Mouse (Mus musculus) limb, embryonic 13.5 days (tissue): ENCODE results near the gene Orc5. TPM values are rescaled to one million over a fixed set of nuclear protein-coding genes. Genes with fewer than 3 reads are reported as not detected.

Source experiments
- ATAC-seq: fragments of 200-750 bp; cut with Nextera tagmentation; 2 replicates; pipeline ENCODE4 v1.8.0; 2017; ENCODE audit warnings: low read depth, moderate number of reproducible peaks, moderate TSS enrichment; ENCODE audit not compliant: low FRiP score
- H3K27ac ChIP-seq: fragments of 300-500 bp; sonication (generic); 2 replicates; pipeline ENCODE4 v1.5.1; 2015; ENCODE audit warnings: inconsistent platforms, mild to moderate bottlenecking, moderate library complexity
- H3K27me3 ChIP-seq: fragments of 300-500 bp; sonication (generic); 2 replicates; pipeline ENCODE4 v1.6.1; 2015; ENCODE audit warnings: mild to moderate bottlenecking, inconsistent platforms
- H3K36me3 ChIP-seq: fragments of 300-500 bp; sonication (generic); 2 replicates; pipeline ENCODE4 v1.6.1; 2015; ENCODE audit warnings: inconsistent platforms, mild to moderate bottlenecking, moderate library complexity
- H3K4me1 ChIP-seq: fragments of 300-500 bp; sonication (generic); 2 replicates; pipeline ENCODE4 v1.6.1; 2015; ENCODE audit warnings: inconsistent platforms
- H3K4me2 ChIP-seq: fragments of 300-500 bp; sonication (generic); replicated peaks from 2 replicates; pipeline ENCODE4 v1.6.1; 2015; ENCODE audit warnings: inconsistent platforms, mild to moderate bottlenecking, moderate library complexity
- H3K4me3 ChIP-seq: fragments of 300-500 bp; sonication (generic); 2 replicates; pipeline ENCODE4 v1.5.1; 2015; ENCODE audit warnings: moderate library complexity, mild to moderate bottlenecking, inconsistent platforms
- H3K9ac ChIP-seq: fragments of 300-500 bp; sonication (generic); 2 replicates; pipeline ENCODE4 v1.6.1; 2015; ENCODE audit warnings: mild to moderate bottlenecking, inconsistent platforms
- H3K9me3 ChIP-seq: fragments of 300-500 bp; sonication (generic); 2 replicates; pipeline ENCODE4 v1.6.1; 2016; ENCODE audit warnings: inconsistent platforms
- WGBS: fragments of 180-500 bp; shearing (Covaris S2); methylation state at CpG from one replicate; pipeline ENCODE4 v1.1.7; 2015; 5-methylcytosine and 5-hydroxymethylcytosine counted together
- polyA plus RNA-seq: library from polyadenylated mRNA; unstranded; fragments of >200 nt; fragmentation: Nextera tagmentation; extraction: Ambion mirVana; gene quantifications from 2 replicates; pipeline ENCODE4 v1.2.1, GENCODE M21; 2015

The Orc5 gene
- 39.4 and 42.1 TPM in 2 replicates for polyA plus RNA-seq

GRCm38 (mm10) chr5:22550033-22550551 lies at the start of gene Orc5:
TSS of gene Orc5 (minus strand) at chr5:22550429.
- Histone ChIP-seq H3K27me3 (no peaks in the 10 kb centered on the region), H3K27ac (peak within 1 kb of the TSS; percentile 86), H3K9ac (peak within 1 kb of the TSS; percentile 84), H3K36me3 (peaks cover 15% of the 10 kb centered on the region), H3K4me2 (peak within 1 kb of the TSS; percentile 80), H3K4me3 (peak within 1 kb of the TSS; percentile 69), H3K4me1 (peaks cover 12% of the 10 kb centered on the region; the same call in 1 of the 2 replicates), H3K9me3 (no peaks in the 10 kb centered on the region)
- WGBS = under 1% methylated on average over 31 of the region's 31 CpGs
- ATAC-seq = peak; percentile 99

- no peak overlapping the region for H3K27ac ChIP-seq
- ATAC-seq = no peak
- no peaks in the 10 kb centered on the region for H3K36me3 ChIP-seq
- no peak overlapping the region for H3K4me3 ChIP-seq
- H3K9me3 ChIP-seq = no peaks in the 10 kb centered on the region
- H3K9ac ChIP-seq = no peak overlapping the region
- 92% methylated on average over 4 of the region's 4 CpGs for WGBS
- no peak overlapping the region for H3K4me2 ChIP-seq
- H3K4me1 ChIP-seq = no peaks in the 10 kb centered on the region
- no peaks in the 10 kb centered on the region for H3K27me3 ChIP-seq
Observed at GRCm38 (mm10) chr5:22596981-22597380, 46.8 kb upstream of the Orc5 start.

- Histone ChIP-seq H3K9me3 (no peaks in the 10 kb centered on the region), H3K4me2 (no peak overlapping the region), H3K4me1 (no peaks in the 10 kb centered on the region), H3K27me3 (no peaks in the 10 kb centered on the region), H3K27ac (no peak overlapping the region), H3K36me3 (no peaks in the 10 kb centered on the region), H3K9ac (no peak overlapping the region), H3K4me3 (no peak overlapping the region)
- no peak for ATAC-seq
- WGBS = 82% methylated on average over 1 of the region's 1 CpGs
Observed at GRCm38 (mm10) chr5:22589370-22589966, 39.2 kb upstream of the Orc5 start.

DNA sequence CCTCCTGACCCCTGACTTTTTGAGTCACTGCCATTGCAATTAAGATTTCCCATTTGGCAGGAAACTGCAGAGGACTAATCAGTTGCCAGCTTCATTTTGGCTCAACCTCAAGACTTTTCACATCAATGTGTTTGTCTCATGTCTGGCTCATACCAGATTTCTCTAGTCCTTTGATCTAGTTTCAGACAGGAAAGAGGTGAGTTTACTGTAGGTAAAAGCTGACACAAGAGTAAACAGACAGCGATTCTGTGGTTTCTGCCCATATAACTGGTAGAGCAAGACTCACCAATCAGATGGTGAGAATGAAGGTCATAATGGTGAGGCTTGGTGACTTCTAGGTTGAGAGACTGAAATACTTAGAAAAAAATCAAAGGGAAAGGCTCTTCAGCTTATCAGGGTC lies 37.3 kb upstream of the Orc5 start:
- Histone ChIP-seq H3K4me1 (no peaks in the 10 kb centered on the region), H3K36me3 (no peaks in the 10 kb centered on the region), H3K27me3 (no peaks in the 10 kb centered on the region), H3K27ac (no peak overlapping the region), H3K9me3 (no peaks in the 10 kb centered on the region), H3K9ac (no peak overlapping the region), H3K4me2 (no peak overlapping the region), H3K4me3 (no peak overlapping the region)
- no peak for ATAC-seq
- whole genome bisulfite sequencing = 65% methylated on average over 1 of the region's 1 CpGs

- Histone ChIP-seq H3K27ac (no peak overlapping the region), H3K36me3 (no peaks in the 10 kb centered on the region), H3K9ac (no peak overlapping the region), H3K4me3 (no peak overlapping the region), H3K9me3 (no peaks in the 10 kb centered on the region), H3K27me3 (no peaks in the 10 kb centered on the region), H3K4me2 (no peak overlapping the region), H3K4me1 (no peaks in the 10 kb centered on the region)
- no peak for ATAC-seq
- WGBS = 45% methylated on average over 2 of the region's 2 CpGs
Observed at GRCm38 (mm10) chr5:22584556-22584955, 34.3 kb upstream of the Orc5 start.

- Histone ChIP-seq H3K4me3 (no peak overlapping the region), H3K27ac (no peak overlapping the region), H3K9me3 (no peaks in the 10 kb centered on the region), H3K4me1 (no peaks in the 10 kb centered on the region), H3K4me2 (no peak overlapping the region), H3K36me3 (no peaks in the 10 kb centered on the region), H3K9ac (no peak overlapping the region), H3K27me3 (no peaks in the 10 kb centered on the region)
- ATAC-seq = no peak
- WGBS = 77% methylated on average over 3 of the region's 3 CpGs
Observed at GRCm38 (mm10) chr5:22578011-22578410, 27.8 kb upstream of the Orc5 start.

DNA sequence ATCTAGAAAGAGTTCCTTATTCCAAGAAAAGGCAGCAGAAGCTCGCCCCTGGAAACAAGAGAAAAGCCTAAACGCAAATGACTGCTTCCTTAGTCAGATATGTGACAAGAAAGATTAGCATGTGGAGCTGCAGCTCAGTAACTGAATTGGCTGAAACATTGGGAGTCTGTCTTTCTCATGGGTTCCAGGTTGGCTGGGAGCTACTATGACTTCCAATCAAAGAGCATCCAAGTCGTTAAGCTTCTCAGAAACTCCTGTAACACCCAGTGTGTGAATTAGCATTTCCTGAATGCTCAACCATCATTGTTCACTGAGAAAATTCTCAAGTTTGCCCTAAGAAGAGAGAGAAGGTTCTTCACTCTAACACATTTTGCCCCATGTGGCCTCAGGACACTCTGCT lies 24.5 kb upstream of the Orc5 start:
- H3K27me3 ChIP-seq = no peaks in the 10 kb centered on the region
- no peaks in the 10 kb centered on the region for H3K4me1 ChIP-seq
- no peak overlapping the region for H3K4me2 ChIP-seq
- no peak overlapping the region for H3K4me3 ChIP-seq
- H3K27ac ChIP-seq = no peak overlapping the region
- no peak for ATAC-seq
- H3K36me3 ChIP-seq = no peaks in the 10 kb centered on the region
- H3K9ac ChIP-seq = no peak overlapping the region
- WGBS = 67% methylated on average over 3 of the region's 3 CpGs
- H3K9me3 ChIP-seq = no peaks in the 10 kb centered on the region

DNA sequence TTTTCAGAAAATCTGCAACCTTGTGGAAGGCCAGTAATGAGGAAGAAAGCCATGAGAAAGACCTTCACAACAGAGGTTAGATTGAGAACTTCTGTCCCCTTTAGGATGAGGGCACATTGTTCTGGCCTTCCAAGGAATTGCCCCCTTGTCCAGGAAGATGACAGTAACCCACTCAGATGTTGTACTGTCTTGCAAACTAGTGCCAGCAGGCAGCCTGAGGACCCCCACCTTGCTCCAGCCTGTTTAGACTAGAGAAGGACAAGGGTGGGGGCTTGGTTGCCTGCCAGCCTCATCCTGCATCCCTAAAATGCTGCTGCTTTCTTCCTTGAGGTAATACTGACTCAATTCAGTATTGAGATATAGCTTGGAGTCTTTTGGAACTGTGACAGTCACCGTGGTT lies 23.9 kb upstream of the Orc5 start:
- H3K27ac ChIP-seq = no peak overlapping the region
- H3K4me2 ChIP-seq = no peak overlapping the region
- H3K27me3 ChIP-seq = no peaks in the 10 kb centered on the region
- H3K9ac ChIP-seq = no peak overlapping the region
- no peak for ATAC-seq
- no peak overlapping the region for H3K4me3 ChIP-seq
- WGBS = 51% methylated on average over 1 of the region's 1 CpGs
- H3K36me3 ChIP-seq = no peaks in the 10 kb centered on the region
- H3K9me3 ChIP-seq = no peaks in the 10 kb centered on the region
- no peaks in the 10 kb centered on the region for H3K4me1 ChIP-seq

GRCm38 (mm10) chr5:22573696-22574095 lies 23.5 kb upstream of the Orc5 start:
- no peak overlapping the region for H3K4me3 ChIP-seq

DNA sequence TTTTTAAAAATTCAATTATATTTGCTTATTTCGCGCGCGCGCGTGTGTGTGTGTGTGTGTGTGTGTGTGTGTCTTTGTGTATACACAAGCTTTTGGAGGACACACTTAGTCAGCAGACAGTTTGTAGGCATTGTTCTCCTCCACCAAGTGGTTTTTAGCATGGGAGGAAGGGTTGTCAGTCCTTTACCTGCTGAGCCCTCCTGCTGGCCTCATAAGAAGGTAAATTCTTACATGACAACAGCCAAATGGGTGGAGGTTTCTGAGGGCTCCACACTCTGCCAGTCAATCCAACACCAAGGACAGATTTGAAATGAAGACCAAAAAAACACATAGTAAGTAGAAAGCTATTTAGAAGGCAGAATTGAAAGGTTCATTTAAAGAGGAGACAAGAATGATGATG lies 22.7 kb upstream of the Orc5 start:
- no peak for ATAC-seq
- no peaks in the 10 kb centered on the region for H3K4me1 ChIP-seq
- H3K4me2 ChIP-seq = no peak overlapping the region
- H3K27ac ChIP-seq = no peak overlapping the region
- 94% methylated on average over 6 of the region's 6 CpGs for WGBS
- no peaks in the 10 kb centered on the region for H3K36me3 ChIP-seq
- no peak overlapping the region for H3K9ac ChIP-seq
- no peaks in the 10 kb centered on the region for H3K9me3 ChIP-seq
- H3K4me3 ChIP-seq = no peak overlapping the region
- H3K27me3 ChIP-seq = no peaks in the 10 kb centered on the region

More at GRCm38 (mm10) chr5:22573696-22574095, 23.5 kb upstream of the Orc5 start:
- no peaks in the 10 kb centered on the region for H3K27me3 ChIP-seq
- H3K4me1 ChIP-seq = no peaks in the 10 kb centered on the region
- 36% methylated on average over 2 of the region's 2 CpGs for WGBS
- no peaks in the 10 kb centered on the region for H3K36me3 ChIP-seq
- no peak overlapping the region for H3K4me2 ChIP-seq
- H3K27ac ChIP-seq = no peak overlapping the region
- no peak for ATAC-seq
- no peaks in the 10 kb centered on the region for H3K9me3 ChIP-seq
- no peak overlapping the region for H3K9ac ChIP-seq

DNA sequence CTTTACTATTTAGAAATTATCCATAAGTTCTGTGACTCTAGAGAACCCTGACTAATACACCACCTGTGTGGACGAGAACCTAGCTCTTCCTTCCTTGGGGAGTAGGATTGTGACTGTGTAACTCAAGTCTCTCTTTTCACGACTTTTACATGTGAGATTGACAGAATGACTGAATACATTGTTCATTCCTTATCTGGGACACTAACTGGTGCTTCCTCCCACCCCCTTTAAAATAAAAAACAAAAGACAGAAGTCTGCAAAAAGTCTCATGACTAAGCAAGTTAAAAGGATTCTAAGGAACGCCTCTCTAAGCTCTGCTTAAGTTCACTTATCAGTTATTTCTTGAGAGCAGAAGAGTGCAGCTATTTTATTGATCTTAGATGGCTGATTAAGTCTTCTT lies 22.2 kb upstream of the Orc5 start:
- no peaks in the 10 kb centered on the region for H3K9me3 ChIP-seq
- WGBS = 75% methylated on average over 3 of the region's 3 CpGs
- ATAC-seq = no peak

GRCm38 (mm10) chr5:22565708-22566107 lies 15.5 kb upstream of the Orc5 start:
- no peak for ATAC-seq
- 82% methylated on average over 2 of the region's 2 CpGs for WGBS

More for the DNA sequence above, 22.2 kb upstream of the Orc5 start:
- H3K9ac ChIP-seq = no peak overlapping the region
- H3K27ac ChIP-seq = no peak overlapping the region
- H3K4me1 ChIP-seq = no peaks in the 10 kb centered on the region
- no peak overlapping the region for H3K4me3 ChIP-seq
- H3K27me3 ChIP-seq = no peaks in the 10 kb centered on the region
- H3K36me3 ChIP-seq = no peaks in the 10 kb centered on the region
- no peak overlapping the region for H3K4me2 ChIP-seq

GRCm38 (mm10) chr5:22559801-22560200 lies 9.6 kb upstream of the Orc5 start:
- no peak overlapping the region for H3K4me2 ChIP-seq
- no peak overlapping the region for H3K9ac ChIP-seq
- H3K27ac ChIP-seq = no peak overlapping the region
- H3K4me3 ChIP-seq = no peak overlapping the region
- H3K27me3 ChIP-seq = no peaks in the 10 kb centered on the region
- no peak for ATAC-seq
- H3K9me3 ChIP-seq = peaks cover 5% of the 10 kb centered on the region
- H3K4me1 ChIP-seq = no peaks in the 10 kb centered on the region
- WGBS = 69% methylated on average over 2 of the region's 2 CpGs
- peaks cover 9% of the 10 kb centered on the region for H3K36me3 ChIP-seq

More at GRCm38 (mm10) chr5:22565708-22566107, 15.5 kb upstream of the Orc5 start:
- H3K36me3 ChIP-seq = peaks cover 4% of the 10 kb centered on the region
- H3K27me3 ChIP-seq = no peaks in the 10 kb centered on the region
- H3K4me1 ChIP-seq = no peaks in the 10 kb centered on the region
- no peak overlapping the region for H3K4me2 ChIP-seq
- no peak overlapping the region for H3K9ac ChIP-seq
- peaks cover 5% of the 10 kb centered on the region for H3K9me3 ChIP-seq
- H3K27ac ChIP-seq = no peak overlapping the region
- no peak overlapping the region for H3K4me3 ChIP-seq
